Mouse (Mus musculus) layer of hippocampus, adult 2 months (tissue): ENCODE data around the gene Wasl. TPM values are rescaled to one million over a fixed set of nuclear protein-coding genes. Genes with fewer than 3 reads are reported as not detected.

Source experiments
- DNase-seq, 2 experiments: peaks; one replicate each; pipeline ENCODE4 v3.0.0; 2022; ENCODE audit warnings: low spot score in 2 of 2
- H3K27ac ChIP-seq: fragments of 200-600 bp; 2 replicates; pipeline ENCODE4 v1.8.1; 2022
- H3K4me3 ChIP-seq: fragments of 200-600 bp; 2 replicates; pipeline ENCODE4 v1.8.1; 2022; ENCODE audit warnings: mild to moderate bottlenecking
- CTCF ChIP-seq: fragments of 200-600 bp; conservative IDR thresholded peaks from 2 replicates; pipeline ENCODE4 v1.8.1; 2022; ENCODE audit warnings: antibody characterized with exemption, mild to moderate bottlenecking, moderate library complexity
- total RNA-seq, 2 experiments: library from RNA; stranded (reverse); gene quantifications; 2 replicates each; pipeline ENCODE4 v1.2.3; 2021

The Wasl gene
- total RNA-seq, 2 experiments from 2014 or later = 139 to 150 TPM

DNA sequence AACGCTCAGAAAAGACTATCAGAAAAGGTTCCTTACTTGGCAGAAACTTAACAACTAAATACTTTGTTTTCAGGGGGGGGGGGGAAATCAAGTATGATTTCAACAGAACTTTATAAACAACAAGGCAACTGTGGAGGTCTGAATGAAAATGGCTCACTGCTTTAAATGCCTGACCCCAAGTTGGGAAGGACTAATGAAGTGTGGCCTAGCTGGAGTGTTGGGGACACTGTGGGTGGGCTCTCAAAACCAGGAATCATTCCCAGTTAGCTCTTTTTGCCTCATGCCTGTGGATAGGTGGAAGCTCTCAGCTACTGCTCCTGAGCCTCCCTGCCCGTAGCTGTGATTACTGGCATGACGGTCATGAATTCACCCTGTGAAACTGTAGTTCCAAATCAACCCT is 30.7 kb downstream of the Wasl start:
- H3K4me3 ChIP-seq = no peak overlapping the region
- TF ChIP-seq CTCF = no peak

DNA sequence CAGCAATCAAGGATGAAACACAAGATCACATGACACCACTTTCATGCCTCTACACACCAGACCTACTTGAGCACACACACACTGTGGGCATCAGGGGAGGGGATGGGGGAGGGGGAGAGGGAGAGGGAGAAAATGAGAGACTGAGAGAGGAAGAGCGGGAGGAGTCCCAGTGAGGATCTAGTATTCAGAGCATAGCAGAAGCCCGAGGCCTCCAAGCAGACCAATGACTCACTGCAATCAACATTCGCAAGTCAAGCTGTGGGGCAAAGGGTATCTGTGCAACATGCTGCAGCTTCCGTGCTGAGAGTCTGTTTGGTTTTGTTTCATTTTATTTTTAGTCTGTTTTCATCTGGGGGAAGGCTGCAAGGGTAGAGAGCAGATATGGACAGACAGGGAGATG is 32.7 kb downstream of the Wasl start:
- H3K4me3 ChIP-seq = no peak overlapping the region
- H3K27ac ChIP-seq = peak overlapping the region; percentile 24; the same call in 1 of the 2 replicates
- no peak for DNase-seq
- no peak for TF ChIP-seq CTCF

More for the DNA sequence above, 30.7 kb downstream of the Wasl start:
- no peak overlapping the region for H3K27ac ChIP-seq
- no peak for DNase-seq

DNA sequence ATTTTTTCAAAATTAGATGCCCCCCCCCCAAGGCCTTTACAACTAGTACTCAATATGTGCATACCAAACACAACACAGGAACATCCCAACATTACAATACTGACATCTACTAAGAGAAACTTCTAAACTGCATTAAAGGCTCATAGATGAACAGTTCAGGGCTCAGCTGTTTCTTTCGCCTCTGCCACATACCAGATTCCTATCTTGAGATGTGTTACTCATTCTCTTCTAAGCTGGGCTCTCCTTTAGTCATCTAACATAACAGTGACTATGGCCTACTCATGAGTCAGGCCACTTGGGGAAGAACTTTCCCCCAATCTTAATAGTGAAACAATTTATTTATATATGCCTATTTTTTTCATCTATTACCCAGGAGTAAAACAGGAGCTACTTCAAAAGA is 36.3 kb downstream of the Wasl start:
- 0 out of 2 replicates have a peak overlapping the region, but pooled peaks have one; percentile 0 for H3K27ac ChIP-seq
- H3K4me3 ChIP-seq = no peak overlapping the region
- no peak for TF ChIP-seq CTCF
- DNase-seq = no peak

GRCm38 (mm10) chr6:24627586-24628030 is 37.2 kb downstream of the Wasl start:
- H3K27ac ChIP-seq = no peak overlapping the region
- TF ChIP-seq CTCF = peak; percentile 94
- DNase-seq = peak; percentile 52 to 69
- no peak overlapping the region for H3K4me3 ChIP-seq

GRCm38 (mm10) chr6:24622098-24622497 is 42.7 kb downstream of the Wasl start:
- no peak for DNase-seq
- no peak overlapping the region for H3K27ac ChIP-seq
- no peak overlapping the region for H3K4me3 ChIP-seq
- no peak for TF ChIP-seq CTCF

GRCm38 (mm10) chr6:24620936-24621335 is 43.9 kb downstream of the Wasl start:
- DNase-seq = no peak
- H3K27ac ChIP-seq = no peak overlapping the region
- TF ChIP-seq CTCF = no peak

DNA sequence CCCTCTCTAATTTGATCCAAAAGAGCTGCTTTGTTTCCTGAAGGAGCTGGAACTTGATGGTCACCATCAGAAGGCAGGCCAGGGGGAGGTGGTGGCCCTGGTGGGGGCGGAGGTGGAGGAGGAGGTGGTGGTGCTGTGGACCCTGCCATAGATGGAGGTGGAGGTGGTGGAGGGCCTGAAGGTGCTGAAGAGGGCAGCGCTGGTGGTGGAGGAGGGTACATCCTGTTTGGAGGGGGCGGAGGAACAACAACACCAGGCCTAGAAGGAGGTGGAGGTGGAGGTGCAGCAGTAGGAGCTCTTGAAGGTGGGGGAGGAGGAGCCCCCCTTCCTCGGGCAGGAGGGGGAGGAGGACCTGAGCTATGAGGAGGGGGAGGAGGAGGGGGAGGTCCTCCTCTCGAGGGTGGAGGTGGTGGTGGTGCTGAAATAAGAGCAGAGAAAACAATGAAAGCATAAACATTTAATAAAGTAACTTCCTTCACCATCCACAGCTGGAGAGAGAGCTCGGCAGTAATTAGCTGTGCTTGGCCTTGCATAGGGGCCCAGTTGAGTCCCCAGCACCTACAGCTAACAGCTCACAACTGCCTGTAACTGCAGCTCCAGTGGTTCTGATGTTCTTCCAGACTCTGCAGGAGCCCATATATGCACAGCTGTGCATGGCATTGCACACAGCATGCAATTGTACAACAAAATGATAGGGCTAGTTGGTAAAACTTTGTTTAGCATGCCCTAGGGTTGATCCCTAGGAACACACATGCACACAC is 45.3 kb downstream of the Wasl start:
- no peak for TF ChIP-seq CTCF
- H3K27ac ChIP-seq = no peak overlapping the region

More at GRCm38 (mm10) chr6:24620936-24621335, 43.9 kb downstream of the Wasl start:
- no peak overlapping the region for H3K4me3 ChIP-seq

DNA sequence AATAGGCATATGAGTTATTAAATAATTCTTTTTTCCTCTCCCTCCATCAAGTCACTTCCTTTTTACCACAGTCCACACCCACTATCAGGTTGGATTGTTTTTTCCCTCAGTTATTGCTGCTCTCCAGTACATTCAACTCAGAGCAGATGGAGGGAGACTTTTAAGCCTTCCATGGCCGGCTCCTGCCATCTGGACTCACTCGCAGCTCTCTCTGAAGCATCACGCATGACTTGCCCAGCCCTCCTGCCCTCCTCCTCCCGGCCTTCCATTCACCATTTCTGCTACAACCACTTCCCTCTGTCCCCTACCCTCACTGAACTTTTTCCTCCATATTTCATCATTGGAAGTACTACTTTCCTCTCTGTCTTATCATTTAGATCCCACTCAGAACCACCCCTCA is 48.1 kb downstream of the Wasl start:
- DNase-seq = no peak
- TF ChIP-seq CTCF = no peak

More for the DNA sequence above, 45.3 kb downstream of the Wasl start:
- no peak overlapping the region for H3K4me3 ChIP-seq
- no peak for DNase-seq

DNA sequence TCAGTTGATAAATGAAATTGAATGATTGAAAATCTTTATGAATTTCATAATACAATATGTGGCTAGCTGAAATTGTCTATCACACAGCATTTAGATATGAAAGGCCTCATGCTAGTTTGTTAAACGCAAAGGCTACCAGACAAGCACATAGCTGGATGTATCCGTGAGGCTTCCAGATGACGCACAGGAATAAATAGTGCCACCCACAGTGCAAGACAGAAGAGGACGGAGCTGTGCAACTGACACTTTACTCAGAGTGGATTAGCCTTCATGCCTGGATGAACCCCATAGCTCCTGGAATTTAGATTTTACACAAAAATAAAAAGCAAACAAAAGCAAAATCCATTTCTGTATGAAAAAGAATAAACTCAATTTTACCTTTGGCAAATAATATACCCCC is 50.9 kb downstream of the Wasl start:
- no peak for DNase-seq
- Histone ChIP-seq H3K27ac (no peak overlapping the region), H3K4me3 (no peak overlapping the region)
- no peak for TF ChIP-seq CTCF

More for the DNA sequence above, 48.1 kb downstream of the Wasl start:
- Histone ChIP-seq H3K27ac (no peak overlapping the region), H3K4me3 (no peak overlapping the region)

- no peak for TF ChIP-seq CTCF
- Histone ChIP-seq H3K27ac (no peak overlapping the region), H3K4me3 (no peak overlapping the region)
- no peak for DNase-seq
Observed at GRCm38 (mm10) chr6:24613346-24613745, 51.5 kb downstream of the Wasl start.

DNA sequence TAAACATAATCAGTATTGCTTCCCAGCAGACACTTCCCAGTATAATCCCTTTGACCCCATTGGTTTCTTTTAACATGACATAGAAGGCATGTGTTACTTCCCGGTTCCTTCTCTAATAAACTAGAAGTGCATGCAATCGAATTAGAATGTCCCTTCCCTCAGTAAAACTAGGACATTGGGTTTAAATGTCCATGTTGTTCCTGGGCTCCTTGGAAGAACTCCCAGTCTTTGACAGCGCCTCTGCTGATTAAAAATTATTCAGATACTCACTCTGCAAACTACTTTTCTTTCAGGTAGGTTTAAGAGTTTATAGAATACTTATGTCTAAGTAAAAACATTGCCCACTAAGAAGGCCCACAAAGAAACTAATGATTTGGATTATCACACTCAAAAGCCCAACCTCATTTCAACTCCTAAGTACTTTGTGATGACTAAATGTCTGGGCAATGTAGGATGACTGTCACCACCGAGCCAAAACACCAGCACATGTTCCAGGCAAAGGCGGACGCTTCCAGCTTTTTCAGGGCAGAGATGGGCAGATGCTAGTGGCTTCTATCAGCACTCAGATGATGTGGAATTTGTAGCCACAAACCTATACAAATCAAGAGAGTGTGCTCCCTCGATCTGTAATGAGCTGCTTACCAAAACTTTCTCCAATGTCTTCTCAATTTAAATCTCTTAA is 52.6 kb downstream of the Wasl start:
- DNase-seq = no peak
- Histone ChIP-seq H3K27ac (peak overlapping the region; percentile 19; the same call in 1 of the 2 replicates), H3K4me3 (no peak overlapping the region)
- TF ChIP-seq CTCF = no peak

DNA sequence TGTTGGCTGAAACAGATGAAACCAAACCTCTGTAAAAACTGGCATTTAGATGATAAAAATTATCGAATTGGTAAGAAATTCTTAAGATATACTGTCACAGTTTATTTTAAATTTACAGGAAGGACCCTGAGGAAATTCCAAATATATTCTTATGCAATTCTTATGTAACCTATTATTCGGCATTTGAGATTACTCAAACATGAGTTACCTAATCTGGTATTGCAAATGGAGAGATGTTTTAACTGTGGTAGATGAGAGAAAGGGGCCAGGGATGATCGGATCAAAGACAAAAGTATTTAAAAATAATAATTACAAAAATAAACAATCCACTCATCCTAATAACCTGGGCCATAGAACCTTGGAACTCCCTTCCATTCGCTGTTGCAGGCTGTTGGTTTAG is 54.5 kb downstream of the Wasl start:
- no peak overlapping the region for H3K4me3 ChIP-seq
- TF ChIP-seq CTCF = no peak
- no peak overlapping the region for H3K27ac ChIP-seq
- DNase-seq = no peak

GRCm38 (mm10) chr6:24609531-24609930 is 55.3 kb downstream of the Wasl start:
- H3K27ac ChIP-seq = no peak overlapping the region
- no peak overlapping the region for H3K4me3 ChIP-seq
- TF ChIP-seq CTCF = no peak
- DNase-seq = no peak
